Mouse (Mus musculus): Measurements from ENCODE around the gene Ascl5. TPM values are rescaled to one million over a fixed set of nuclear protein-coding genes. Genes with fewer than 3 reads are reported as not detected.

The Ascl5 gene
- polyA plus RNA-seq, 1 experiment from 2014 or later = not detected

DNA sequence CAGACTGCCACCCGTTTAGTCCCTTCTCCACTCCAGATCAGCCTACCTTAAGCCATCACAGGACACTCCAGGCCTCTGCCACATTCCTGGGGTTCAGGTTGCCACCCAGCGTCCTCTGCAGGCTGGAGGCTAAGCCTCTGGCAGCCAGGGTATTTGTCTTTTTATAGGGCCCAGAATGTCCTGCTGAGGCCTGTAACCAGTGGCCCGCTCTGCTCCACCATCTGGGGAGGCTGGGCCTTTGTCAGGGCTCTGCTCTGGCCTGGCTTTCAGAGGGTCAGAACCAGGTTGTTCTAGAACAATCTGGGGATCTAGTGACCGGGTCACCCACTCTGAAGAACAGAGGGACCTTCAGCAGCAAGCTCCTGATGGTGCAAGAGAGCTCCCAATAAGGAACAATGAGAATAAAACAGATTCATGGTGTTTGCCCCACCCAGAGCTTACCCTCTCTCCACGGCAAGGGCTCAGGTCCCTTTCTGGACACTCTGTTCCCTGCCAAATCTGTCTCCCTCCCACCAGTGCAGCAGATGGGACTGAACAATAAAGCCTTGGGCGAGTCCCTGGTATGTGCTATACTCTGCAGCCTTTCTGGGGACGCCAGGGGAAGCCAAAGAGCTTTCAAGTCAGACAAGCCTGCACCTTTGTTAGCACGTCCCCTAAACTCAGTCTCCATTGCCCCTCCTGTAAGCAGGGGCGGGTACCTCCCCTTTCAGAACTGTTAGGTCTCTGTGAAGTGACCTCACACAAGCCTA lies 10.6 kb downstream of the Ascl5 start:
- no peak for TF ChIP-seq EP300 (IDR thresholded peaks at IDR 0.05)
- TF ChIP-seq CTCF (IDR thresholded peaks at IDR 0.05) = no peak
- Histone ChIP-seq H3K27ac (ENCODE audit: low read length) (no peak overlapping the region), H3K9me3 (ENCODE audit: low read length) (no peaks in the 10 kb centered on the region), H3K4me1 (ENCODE audit: insufficient read depth, low read depth, low read length) (no peaks in the 10 kb centered on the region), H3K27me3 (replicated peaks; ENCODE audit: insufficient read depth, low read length) (no peaks in the 10 kb centered on the region; the same call in 1 of the 2 replicates), H3K9ac (replicated peaks; ENCODE audit: low read depth) (no peak overlapping the region), H3K4me3 (ENCODE audit: low read depth, low read length) (no peak overlapping the region), H3K36me3 (ENCODE audit: insufficient read depth, low read length) (no peaks in the 10 kb centered on the region), H3K4me2 (replicated peaks; ENCODE audit: low read depth, low read length) (no peak overlapping the region)
- no peak for DNase-seq (ENCODE audit: low spot score)
- no peak for ATAC-seq
- WGBS = 56% methylated on average over 9 of the region's 9 CpGs

DNA sequence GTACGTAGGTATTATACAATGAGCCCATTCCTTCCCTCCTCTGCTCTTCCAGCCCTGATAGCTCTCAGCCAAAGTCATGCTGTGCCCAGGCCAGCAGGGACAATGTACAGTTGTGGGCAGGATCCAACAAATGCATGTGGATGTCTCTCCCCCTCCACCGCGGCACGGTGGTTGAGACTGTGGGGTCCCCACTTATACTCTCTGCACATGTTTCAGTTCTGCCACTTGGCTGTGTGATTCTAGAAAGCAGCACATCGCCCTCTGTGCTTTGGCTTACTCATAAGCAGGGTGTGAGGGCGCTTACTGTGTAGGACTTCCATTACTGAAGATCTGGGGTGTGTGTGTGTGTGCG lies 11.2 kb downstream of the Ascl5 start:
- ATAC-seq (no peak), DNase-seq (ENCODE audit: low spot score) (no peak)
- Histone ChIP-seq H3K9ac (replicated peaks; ENCODE audit: low read depth) (no peak overlapping the region), H3K27me3 (replicated peaks; ENCODE audit: insufficient read depth, low read length) (no peaks in the 10 kb centered on the region; the same call in 1 of the 2 replicates), H3K27ac (ENCODE audit: low read length) (no peak overlapping the region), H3K9me3 (ENCODE audit: low read length) (no peaks in the 10 kb centered on the region), H3K4me1 (ENCODE audit: insufficient read depth, low read depth, low read length) (no peaks in the 10 kb centered on the region), H3K36me3 (ENCODE audit: insufficient read depth, low read length) (no peaks in the 10 kb centered on the region), H3K4me2 (replicated peaks; ENCODE audit: low read depth, low read length) (no peak overlapping the region), H3K4me3 (ENCODE audit: low read depth, low read length) (no peak overlapping the region)
- TF ChIP-seq EP300 (IDR thresholded peaks at IDR 0.05) (no peak), CTCF (IDR thresholded peaks at IDR 0.05) (no peak)
- WGBS = 83% methylated on average over 7 of the region's 7 CpGs

DNA sequence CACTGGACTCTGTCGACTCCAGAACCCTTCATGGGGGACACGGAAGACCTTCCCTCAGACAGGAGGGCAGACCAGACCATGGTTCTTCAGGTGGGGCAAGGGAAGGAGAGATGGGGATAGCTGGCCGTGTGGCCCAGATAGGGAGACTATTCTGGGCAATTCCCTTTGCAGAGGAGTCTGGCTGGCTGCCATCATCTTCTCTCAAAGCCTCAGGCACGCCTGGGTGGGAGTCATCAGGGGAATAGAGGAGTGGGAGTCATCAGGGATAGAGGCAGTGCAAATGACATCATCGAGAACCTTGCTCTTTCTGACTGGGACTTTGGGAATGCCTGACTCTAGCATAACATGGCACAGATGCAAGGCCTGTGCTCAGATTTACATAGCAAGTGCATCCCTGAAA lies 13.4 kb downstream of the Ascl5 start:
- H3K27ac ChIP-seq (ENCODE audit: low read length) = no peak overlapping the region
- TF ChIP-seq EP300 (IDR thresholded peaks at IDR 0.05) (no peak), CTCF (IDR thresholded peaks at IDR 0.05) (no peak)
- no peaks in the 10 kb centered on the region for H3K4me1 ChIP-seq (ENCODE audit: insufficient read depth, low read depth, low read length)
- H3K4me3 ChIP-seq (ENCODE audit: low read depth, low read length) = no peak overlapping the region
- H3K27me3 ChIP-seq (replicated peaks; ENCODE audit: insufficient read depth, low read length) = no peaks in the 10 kb centered on the region; the same call in 1 of the 2 replicates
- H3K4me2 ChIP-seq (replicated peaks; ENCODE audit: low read depth, low read length) = no peak overlapping the region
- H3K36me3 ChIP-seq (ENCODE audit: insufficient read depth, low read length) = no peaks in the 10 kb centered on the region
- WGBS = 58% methylated on average over 5 of the region's 5 CpGs
- H3K9me3 ChIP-seq (ENCODE audit: low read length) = no peaks in the 10 kb centered on the region
- no peak for ATAC-seq
- no peak overlapping the region for H3K9ac ChIP-seq (replicated peaks; ENCODE audit: low read depth)
- DNase-seq (ENCODE audit: low spot score) = no peak

DNA sequence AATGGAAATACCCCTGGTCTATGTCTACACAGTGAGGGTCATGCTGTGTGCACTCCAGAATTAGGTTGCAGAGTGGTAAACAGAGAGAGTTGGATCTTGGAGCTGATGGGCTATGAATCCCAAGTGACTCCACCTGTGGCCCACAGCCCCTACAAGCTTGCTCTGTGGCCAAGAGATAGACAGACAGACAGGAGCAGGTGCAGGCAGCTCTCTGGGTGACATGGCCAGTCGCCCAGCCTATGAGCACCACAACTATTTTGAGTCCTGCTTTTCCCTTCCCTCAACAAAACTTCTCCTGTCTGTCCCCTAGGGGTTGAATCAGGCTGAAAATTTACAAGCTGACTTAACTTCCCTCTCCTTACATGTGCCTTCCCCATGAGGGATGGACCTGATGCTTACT lies 16.0 kb downstream of the Ascl5 start:
- Histone ChIP-seq H3K4me2 (replicated peaks; ENCODE audit: low read depth, low read length) (no peak overlapping the region), H3K27me3 (replicated peaks; ENCODE audit: insufficient read depth, low read length) (no peaks in the 10 kb centered on the region; the same call in 1 of the 2 replicates)
- WGBS = 45% methylated on average over 1 of the region's 1 CpGs

DNA sequence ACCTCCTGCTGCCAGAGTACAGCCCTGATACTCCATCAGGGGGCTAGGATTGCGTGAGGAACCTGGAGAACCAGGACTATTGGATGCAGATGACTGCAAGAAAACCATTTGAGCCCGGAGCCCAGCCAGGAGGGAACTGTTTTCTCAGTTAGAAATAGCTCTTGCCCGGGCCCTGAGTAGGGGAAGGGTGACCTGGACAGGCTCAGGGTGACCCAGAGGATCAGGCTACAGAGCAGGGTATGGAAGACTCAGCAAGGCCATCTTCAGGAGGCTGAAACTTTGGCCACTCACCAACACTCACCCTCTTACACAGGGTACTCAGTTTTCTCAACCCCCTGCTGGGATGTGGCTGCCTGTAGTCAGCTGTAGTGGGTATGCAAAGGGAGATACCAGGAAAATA lies 17.0 kb downstream of the Ascl5 start:
- 56% methylated on average over 3 of the region's 3 CpGs for WGBS
- no peak for ATAC-seq

More for the DNA sequence above, 16.0 kb downstream of the Ascl5 start:
- TF ChIP-seq EP300 (IDR thresholded peaks at IDR 0.05) (no peak), CTCF (IDR thresholded peaks at IDR 0.05) (no peak)
- no peak for DNase-seq (ENCODE audit: low spot score)
- no peak overlapping the region for H3K4me3 ChIP-seq (ENCODE audit: low read depth, low read length)
- no peak overlapping the region for H3K9ac ChIP-seq (replicated peaks; ENCODE audit: low read depth)
- ATAC-seq = no peak
- no peaks in the 10 kb centered on the region for H3K4me1 ChIP-seq (ENCODE audit: insufficient read depth, low read depth, low read length)
- H3K9me3 ChIP-seq (ENCODE audit: low read length) = no peaks in the 10 kb centered on the region
- no peaks in the 10 kb centered on the region for H3K36me3 ChIP-seq (ENCODE audit: insufficient read depth, low read length)
- H3K27ac ChIP-seq (ENCODE audit: low read length) = no peak overlapping the region

DNA sequence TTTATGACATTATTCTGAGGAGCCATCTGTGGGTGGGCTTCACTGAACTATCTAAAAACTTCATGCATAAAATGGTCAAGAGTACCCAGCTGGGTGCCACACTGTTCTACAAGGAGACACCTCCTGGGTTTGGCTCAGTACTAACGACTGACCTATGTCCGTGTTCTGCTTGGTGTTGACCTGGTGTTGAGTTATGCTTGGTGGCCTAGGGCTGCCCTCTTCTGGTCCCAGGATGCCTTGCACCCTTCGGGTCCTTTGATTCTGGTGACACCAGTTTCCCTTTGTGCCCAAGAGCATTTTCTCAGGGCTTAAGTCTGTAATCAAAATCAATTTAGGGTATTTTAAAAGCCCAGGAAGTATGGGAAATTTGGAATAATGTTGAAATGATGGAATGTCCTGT lies 25.5 kb downstream of the Ascl5 start:
- Histone ChIP-seq H3K27ac (ENCODE audit: low read length) (no peak overlapping the region), H3K4me1 (ENCODE audit: insufficient read depth, low read depth, low read length) (no peaks in the 10 kb centered on the region), H3K9me3 (ENCODE audit: low read length) (no peaks in the 10 kb centered on the region), H3K36me3 (ENCODE audit: insufficient read depth, low read length) (no peaks in the 10 kb centered on the region), H3K4me3 (ENCODE audit: low read depth, low read length) (no peak overlapping the region), H3K4me2 (replicated peaks; ENCODE audit: low read depth, low read length) (no peak overlapping the region), H3K27me3 (replicated peaks; ENCODE audit: insufficient read depth, low read length) (0 out of 2 replicates have a peak, but pooled peaks cover 2% of the 10 kb centered on the region), H3K9ac (replicated peaks; ENCODE audit: low read depth) (no peak overlapping the region)
- TF ChIP-seq CTCF (IDR thresholded peaks at IDR 0.05) = peak; percentile 82
- TF ChIP-seq EP300 (IDR thresholded peaks at IDR 0.05) = no peak
- DNase-seq (ENCODE audit: low spot score) (peak; percentile 35), ATAC-seq (peak; percentile 37; the same call in 1 of the 2 replicates)
- 9% methylated on average over 3 of the region's 3 CpGs for WGBS

More for the DNA sequence above, 17.0 kb downstream of the Ascl5 start:
- H3K9ac ChIP-seq (replicated peaks; ENCODE audit: low read depth) = no peak overlapping the region
- TF ChIP-seq EP300 (IDR thresholded peaks at IDR 0.05) = no peak
- no peak for TF ChIP-seq CTCF (IDR thresholded peaks at IDR 0.05)
- H3K27me3 ChIP-seq (replicated peaks; ENCODE audit: insufficient read depth, low read length) = no peaks in the 10 kb centered on the region; the same call in 1 of the 2 replicates
- no peaks in the 10 kb centered on the region for H3K36me3 ChIP-seq (ENCODE audit: insufficient read depth, low read length)
- H3K4me3 ChIP-seq (ENCODE audit: low read depth, low read length) = no peak overlapping the region
- no peak overlapping the region for H3K4me2 ChIP-seq (replicated peaks; ENCODE audit: low read depth, low read length)
- DNase-seq (ENCODE audit: low spot score) = no peak
- H3K4me1 ChIP-seq (ENCODE audit: insufficient read depth, low read depth, low read length) = no peaks in the 10 kb centered on the region
- H3K27ac ChIP-seq (ENCODE audit: low read length) = no peak overlapping the region
- no peaks in the 10 kb centered on the region for H3K9me3 ChIP-seq (ENCODE audit: low read length)
